Mouse (Mus musculus): ENCODE results near the gene Tm7sf3.

DNA sequence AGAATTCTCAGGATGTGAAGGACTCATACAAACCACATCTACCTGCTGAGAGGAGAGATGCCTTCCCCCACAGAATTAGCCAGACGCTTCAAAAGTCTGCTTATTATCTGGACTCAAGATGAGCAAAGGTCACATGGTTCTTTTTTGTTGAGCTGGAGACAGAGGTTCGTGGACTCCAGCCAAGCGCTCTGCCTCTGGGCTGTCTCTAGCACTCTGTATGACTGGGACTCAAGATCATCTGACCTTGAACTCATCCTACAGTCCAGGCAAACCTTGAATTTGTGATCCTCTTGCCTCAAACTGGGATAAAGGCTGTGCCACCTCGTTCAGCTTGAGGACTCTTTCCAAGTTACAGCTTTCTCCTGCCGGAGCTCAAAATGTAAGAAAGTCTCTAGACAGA is 21.5 kb upstream of the Tm7sf3 start:
- TF ChIP-seq CTCF (IDR thresholded peaks at IDR 0.05; ENCODE audit: low read depth) (no peak), EP300 (IDR thresholded peaks at IDR 0.05; ENCODE audit: low read depth) (no peak)
